Mouse (Mus musculus): Measurements from ENCODE around the gene Vmn2r93. TPM values are rescaled to one million over a fixed set of nuclear protein-coding genes. Genes with fewer than 3 reads are reported as not detected.

Gene Vmn2r93
- not detected in 2 replicates for polyA plus RNA-seq (2015; fragmentation: Nextera tagmentation; extraction: Ambion mirVana)

- Histone ChIP-seq H3K9me3 (replicated peaks; ENCODE audit: low read length) (no peaks in the 10 kb centered on the region), H3K36me3 (ENCODE audit: insufficient read depth, low read length) (no peaks in the 10 kb centered on the region), H3K4me1 (replicated peaks; ENCODE audit: insufficient read depth, low read length) (no peaks in the 10 kb centered on the region), H3K4me2 (ENCODE audit: low read length) (no peak within 1 kb of the TSS), H3K27me3 (ENCODE audit: insufficient read depth, low read length) (no peaks in the 10 kb centered on the region), H3K4me3 (replicated peaks; ENCODE audit: low read depth, low read length) (no peak within 1 kb of the TSS), H3K9ac (ENCODE audit: low read depth, low read length) (no peak within 1 kb of the TSS), H3K27ac (no peak within 1 kb of the TSS)
- 30% methylated on average over 1 of the region's 1 CpGs for WGBS
- DNase-seq (ENCODE audit: low spot score) (no peak), ATAC-seq (replicated peaks; ENCODE audit: low FRiP score, low read depth) (no peak)
- no peak for TF ChIP-seq CTCF (IDR thresholded peaks at IDR 0.05; ENCODE audit: low read depth)
Measured at GRCm38 (mm10) chr17:18297799-18298198, at the start of gene Vmn2r93. Vmn2r93 (plus strand) TSS chr17:18298099.

- Histone ChIP-seq H3K9ac (ENCODE audit: low read depth, low read length) (no peak within 1 kb of the TSS), H3K4me2 (ENCODE audit: low read length) (no peak within 1 kb of the TSS), H3K27me3 (ENCODE audit: insufficient read depth, low read length) (no peaks in the 10 kb centered on the region), H3K9me3 (replicated peaks; ENCODE audit: low read length) (no peaks in the 10 kb centered on the region), H3K27ac (no peak within 1 kb of the TSS), H3K4me3 (replicated peaks; ENCODE audit: low read depth, low read length) (no peak within 1 kb of the TSS), H3K36me3 (ENCODE audit: insufficient read depth, low read length) (no peaks in the 10 kb centered on the region), H3K4me1 (replicated peaks; ENCODE audit: insufficient read depth, low read length) (no peaks in the 10 kb centered on the region)
- TF ChIP-seq CTCF (IDR thresholded peaks at IDR 0.05; ENCODE audit: low read depth): no peak
- 60% methylated on average over 2 of the region's 2 CpGs for WGBS
- DNase-seq (ENCODE audit: low spot score) (no peak), ATAC-seq (replicated peaks; ENCODE audit: low FRiP score, low read depth) (no peak)
Measured at GRCm38 (mm10) chr17:18277656-18278055, 20.2 kb upstream of the Vmn2r93 start, which contains the start of gene Vmn2r94. Vmn2r94 (minus strand) TSS chr17:18277756.

GRCm38 (mm10) chr17:18323031-18323430 lies 25.1 kb downstream of the Vmn2r93 start:
- Histone ChIP-seq H3K27ac (no peak overlapping the region), H3K9me3 (replicated peaks; ENCODE audit: low read length) (no peaks in the 10 kb centered on the region), H3K9ac (ENCODE audit: low read depth, low read length) (no peak overlapping the region), H3K4me2 (ENCODE audit: low read length) (no peak overlapping the region), H3K36me3 (ENCODE audit: insufficient read depth, low read length) (no peaks in the 10 kb centered on the region), H3K4me3 (replicated peaks; ENCODE audit: low read depth, low read length) (no peak overlapping the region), H3K4me1 (replicated peaks; ENCODE audit: insufficient read depth, low read length) (no peaks in the 10 kb centered on the region), H3K27me3 (ENCODE audit: insufficient read depth, low read length) (no peaks in the 10 kb centered on the region)
- no peak for DNase-seq (ENCODE audit: low spot score)
- 97% methylated on average over 2 of the region's 2 CpGs for WGBS
- ATAC-seq (replicated peaks; ENCODE audit: low FRiP score, low read depth): no peak
- no peak for TF ChIP-seq CTCF (IDR thresholded peaks at IDR 0.05; ENCODE audit: low read depth)

- no peak overlapping the region for H3K4me3 ChIP-seq (replicated peaks; ENCODE audit: low read depth, low read length)
- no peaks in the 10 kb centered on the region for H3K4me1 ChIP-seq (replicated peaks; ENCODE audit: insufficient read depth, low read length)
- WGBS: 66% methylated on average over 1 of the region's 1 CpGs
- DNase-seq (ENCODE audit: low spot score) (no peak), ATAC-seq (replicated peaks; ENCODE audit: low FRiP score, low read depth) (no peak)
- H3K27ac ChIP-seq: no peak overlapping the region
- no peaks in the 10 kb centered on the region for H3K9me3 ChIP-seq (replicated peaks; ENCODE audit: low read length)
- no peaks in the 10 kb centered on the region for H3K36me3 ChIP-seq (ENCODE audit: insufficient read depth, low read length)
- no peak overlapping the region for H3K4me2 ChIP-seq (ENCODE audit: low read length)
- H3K9ac ChIP-seq (ENCODE audit: low read depth, low read length): no peak overlapping the region
- H3K27me3 ChIP-seq (ENCODE audit: insufficient read depth, low read length): no peaks in the 10 kb centered on the region
- TF ChIP-seq CTCF (IDR thresholded peaks at IDR 0.05; ENCODE audit: low read depth): no peak
Measured at GRCm38 (mm10) chr17:18360007-18360406, 62.1 kb downstream of the Vmn2r93 start.

GRCm38 (mm10) chr17:18360602-18361001 lies 62.7 kb downstream of the Vmn2r93 start:
- Histone ChIP-seq H3K27me3 (ENCODE audit: insufficient read depth, low read length) (no peaks in the 10 kb centered on the region), H3K9ac (ENCODE audit: low read depth, low read length) (no peak overlapping the region), H3K4me1 (replicated peaks; ENCODE audit: insufficient read depth, low read length) (no peaks in the 10 kb centered on the region), H3K4me3 (replicated peaks; ENCODE audit: low read depth, low read length) (no peak overlapping the region), H3K27ac (no peak overlapping the region), H3K9me3 (replicated peaks; ENCODE audit: low read length) (no peaks in the 10 kb centered on the region), H3K36me3 (ENCODE audit: insufficient read depth, low read length) (no peaks in the 10 kb centered on the region), H3K4me2 (ENCODE audit: low read length) (no peak overlapping the region)
- 56% methylated on average over 3 of the region's 3 CpGs for WGBS
- no peak for TF ChIP-seq CTCF (IDR thresholded peaks at IDR 0.05; ENCODE audit: low read depth)
- ATAC-seq (replicated peaks; ENCODE audit: low FRiP score, low read depth): no peak
- DNase-seq (ENCODE audit: low spot score): no peak

Other genes with a start within 250 kb of the Vmn2r93 start
- not detected in 2 replicates for gene Vmn2r124, start 248.7 kb upstream of the Vmn2r93 start, polyA plus RNA-seq (2015; fragmentation: Nextera tagmentation; extraction: Ambion mirVana)
- gene Vmn2r91, start 213.1 kb upstream of the Vmn2r93 start, polyA plus RNA-seq (2015; fragmentation: Nextera tagmentation; extraction: Ambion mirVana): not detected in 2 replicates
- not detected in 2 replicates for gene Vmn2r92, start 146.2 kb upstream of the Vmn2r93 start, polyA plus RNA-seq (2015; fragmentation: Nextera tagmentation; extraction: Ambion mirVana)
- gene Vmn2r94, start 20.3 kb upstream of the Vmn2r93 start, polyA plus RNA-seq (2015; fragmentation: Nextera tagmentation; extraction: Ambion mirVana): not detected in 2 replicates
- gene Vmn2r95, start 126.0 kb downstream of the Vmn2r93 start, polyA plus RNA-seq (2015; fragmentation: Nextera tagmentation; extraction: Ambion mirVana): not detected in 2 replicates